Mouse (Mus musculus): ENCODE results near the gene Tusc2.

- TF ChIP-seq POLR2A (IDR thresholded peaks at IDR 0.05; ENCODE audit: insufficient read depth, low read length) (no peak), CTCF (IDR thresholded peaks at IDR 0.05; ENCODE audit: low read depth, low read length) (no peak)
Observed at GRCm38 (mm10) chr9:107541005-107541404, 22.1 kb upstream of the Tusc2 start.
